Mouse (Mus musculus): ENCODE measurements around the gene Igsf9.

- no peak for TF ChIP-seq CTCF (IDR thresholded peaks at IDR 0.05; ENCODE audit: low read depth, low read length)
- TF ChIP-seq POLR2AphosphoS5 (IDR thresholded peaks at IDR 0.05; ENCODE audit: insufficient replicate concordance, low read depth, low read length): no peak
- TF ChIP-seq GATA1 (IDR thresholded peaks at IDR 0.05; ENCODE audit: borderline replicate concordance, low read length): no peak
- TF ChIP-seq TAL1 (conservative IDR thresholded peaks at IDR 0.05; ENCODE audit: low read depth, low read length): no peak
Measured at GRCm38 (mm10) chr1:172493516-172493915, 11.9 kb downstream of the Igsf9 start.

Data from G1E (cell line).